ENCODE assay signal across 42 mouse cellular contexts in genomic region chr3:75541259-75541658, GRCm38 (mm10). TPM values are rescaled to one million over a fixed set of nuclear protein-coding genes. Genes with fewer than 3 reads are reported as not detected.
"Had no signal": no experiment of that assay in that cellular context is flagged by ENCODE, and none has a peak within 500 bp of the region (broad histone marks: within the 10 kb centered on the region; RNA-seq: fewer than 3 reads in every experiment).

No protein-coding gene starts in this region.

- ATAC-seq: hindbrain, embryonic 16.5 days; hindbrain, postnatal 0 days; inflammation-experienced regulatory T-cells, adult 6 months; intestine, embryonic 15.5 days; intestine, embryonic 16.5 days; intestine, postnatal 0 days had no signal

- H3K4me3 ChIP-seq: heart, embryonic 10.5 days; heart, embryonic 12.5 days; heart, embryonic 13.5 days; heart, embryonic 15.5 days; hindbrain, embryonic 10.5 days; hindbrain, embryonic 12.5 days; hindbrain, embryonic 13.5 days; hindbrain, embryonic 15.5 days; intestine, embryonic 15.5 days; kidney, embryonic 15.5 days; layer of hippocampus, adult 2 months had no signal

- H3K27me3 ChIP-seq: heart, embryonic 12.5 days; heart, embryonic 13.5 days; heart, embryonic 15.5 days; hindbrain, embryonic 12.5 days; hindbrain, embryonic 13.5 days; hindbrain, embryonic 15.5 days; intestine, embryonic 15.5 days; kidney, embryonic 15.5 days had no signal

- H3K36me3 ChIP-seq: intestine, embryonic 15.5 days had no signal

- DNase-seq: heart, postnatal 10 days; heart, postnatal 14 days; heart, postnatal 36 days; heart, postnatal 4 days; kidney, adult 11 months; kidney, adult 18-20 months; kidney, adult 2 months; kidney, adult 8-10 months; kidney, adult 9 months; kidney, postnatal 10 days; kidney, postnatal 14 days; kidney, postnatal 25 days; kidney, postnatal 36 days; kidney, postnatal 4 days; layer of hippocampus, adult 9-11 months; layer of hippocampus, postnatal 36 days had no signal

- H3K9ac ChIP-seq: heart, embryonic 12.5 days; heart, embryonic 13.5 days; heart, embryonic 15.5 days; hindbrain, embryonic 12.5 days; hindbrain, embryonic 13.5 days; hindbrain, embryonic 14.5 days; hindbrain, embryonic 15.5 days; intestine, embryonic 15.5 days; kidney, embryonic 15.5 days had no signal

- H3K9me3 ChIP-seq: heart, embryonic 10.5 days; heart, embryonic 12.5 days; heart, embryonic 13.5 days; heart, embryonic 15.5 days; hindbrain, embryonic 10.5 days; hindbrain, embryonic 12.5 days; hindbrain, embryonic 13.5 days; hindbrain, embryonic 15.5 days; intestine, embryonic 15.5 days; kidney, embryonic 15.5 days had no signal

- H3K27ac ChIP-seq: heart, embryonic 10.5 days; heart, embryonic 13.5 days; heart, embryonic 15.5 days; hindbrain, embryonic 10.5 days; hindbrain, embryonic 12.5 days; hindbrain, embryonic 13.5 days; hindbrain, embryonic 14.5 days; hindbrain, embryonic 15.5 days; hindbrain, postnatal 0 days; intestine, embryonic 15.5 days; kidney, embryonic 15.5 days; kidney, postnatal 0 days; layer of hippocampus, adult 2 months had no signal

- H3K4me1 ChIP-seq: hindbrain, embryonic 15.5 days; intestine, embryonic 15.5 days; kidney, embryonic 15.5 days had no signal

RNA-seq across cellular contexts. Expression of gene Wdr49, which starts 59.3 kb away (rescaled TPM):
- total RNA-seq: heart, postnatal 14 days; heart, postnatal 25 days; heart, postnatal 36 days; heart, postnatal 4 days had no signal
- polyA plus RNA-seq: heart, embryonic 10.5 days; heart, embryonic 11.5 days; heart, embryonic 12.5 days; heart, embryonic 13.5 days; heart, embryonic 14.5 days; heart, embryonic 15.5 days; heart, embryonic 16.5 days; heart, postnatal 0 days; hindbrain, embryonic 10.5 days; hindbrain, embryonic 12.5 days; intestine, embryonic 15.5 days; intestine, embryonic 16.5 days; intestine, postnatal 0 days; kidney, adult 2 months; kidney, embryonic 14.5 days; kidney, embryonic 15.5 days; kidney, embryonic 16.5 days; kidney, postnatal 0 days; large intestine, adult 2 months had no signal
